Mouse (Mus musculus) thymus, adult 2 months (tissue): Measurements from ENCODE around the gene Rae1.

ENCODE experiments used
- CTCF ChIP-seq: fragments of 200-500 bp; IDR thresholded peaks from 2 replicates; pipeline ENCODE4 v1.5.1; 2012; ENCODE audit warnings: mild to moderate bottlenecking, control low read depth, low read length, moderate library complexity, borderline replicate concordance; ENCODE audit not compliant: control insufficient read depth, poor library complexity, insufficient read depth; ENCODE audit errors: extremely low read depth
- POLR2A ChIP-seq: fragments of 200-500 bp; IDR thresholded peaks from 2 replicates; pipeline ENCODE4 v1.6.1; 2012; ENCODE audit warnings: mild to moderate bottlenecking, low read length, control low read depth, moderate library complexity; ENCODE audit not compliant: control insufficient read depth, poor library complexity, insufficient read depth; ENCODE audit errors: extremely low read depth

DNA sequence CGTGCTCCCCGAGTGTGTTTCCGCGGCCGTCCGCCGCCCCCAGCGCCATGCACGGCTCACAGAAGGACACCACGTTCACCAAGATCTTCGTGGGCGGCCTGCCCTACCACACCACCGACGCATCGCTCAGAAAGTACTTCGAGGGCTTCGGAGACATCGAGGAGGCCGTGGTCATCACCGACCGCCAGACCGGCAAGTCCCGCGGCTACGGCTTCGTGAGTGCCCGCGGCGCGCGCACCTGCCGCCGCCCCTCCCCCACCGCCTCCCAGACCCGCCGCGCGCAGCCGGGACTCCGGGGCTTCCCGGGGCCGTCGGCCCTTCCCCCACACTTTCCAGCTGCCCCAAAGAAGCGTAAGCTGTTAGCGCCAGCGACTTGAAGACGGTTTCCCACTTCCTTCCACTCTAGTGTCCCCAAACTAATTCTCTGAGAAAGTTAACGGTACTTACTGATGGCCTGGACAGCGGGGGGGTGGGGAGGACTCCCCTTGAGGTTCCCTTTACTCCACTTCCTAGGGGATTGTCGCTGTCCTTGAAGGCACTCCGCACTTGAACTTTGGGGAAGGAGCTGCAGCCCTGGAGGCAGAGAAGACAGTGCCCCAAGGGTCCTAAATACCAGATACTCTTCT is 22.3 kb downstream of the Rae1 start:
- TF ChIP-seq CTCF (no peak), POLR2A (no peak)
